Mouse (Mus musculus) C2C12 (cell line): Measurements from ENCODE around the gene Ap2b1. TPM values are rescaled to one million over a fixed set of nuclear protein-coding genes. Genes with fewer than 3 reads are reported as not detected.
"Not testable (repeated sequence)": the region's sequence is repeated elsewhere in the genome, so short reads cannot be mapped to it uniquely, and the experiment has no call there.

Experiments
- H3K27me3 ChIP-seq: one replicate; pipeline ENCODE4 v1.6.1; 2011; ENCODE audit not compliant: control insufficient read depth, insufficient read depth, insufficient read length
- H3K36me3 ChIP-seq: one replicate; pipeline ENCODE4 v1.6.1; 2011; ENCODE audit not compliant: control insufficient read depth, insufficient read depth
- H3K4me3 ChIP-seq: one replicate; pipeline ENCODE4 v1.5.1; 2011; ENCODE audit warnings: mild to moderate bottlenecking, control low read depth; ENCODE audit not compliant: poor library complexity, insufficient read depth, severe bottlenecking
- H3K79me2 ChIP-seq: one replicate; pipeline ENCODE4 v1.6.1; 2011; ENCODE audit not compliant: control insufficient read depth, insufficient read depth
- H3K79me3 ChIP-seq: one replicate; pipeline ENCODE4 v1.6.1; 2011; ENCODE audit warnings: low read depth, control low read depth
- H3ac ChIP-seq: one replicate; pipeline ENCODE3; 2011; ENCODE audit warnings: low read depth; ENCODE audit not compliant: control insufficient read depth, insufficient read length
- CEBPB ChIP-seq: IDR thresholded peaks from one replicate; pipeline ENCODE4 v1.6.1; 2011; ENCODE audit warnings: low read depth, mild to moderate bottlenecking, control low read depth, moderate library complexity
- CTCF ChIP-seq: IDR thresholded peaks from one replicate; pipeline ENCODE4 v1.5.1; 2011; ENCODE audit not compliant: control insufficient read depth, insufficient read depth, insufficient read length
- FOSL1 ChIP-seq: IDR thresholded peaks from one replicate; pipeline ENCODE4 v1.8.0; 2011; ENCODE audit warnings: mild to moderate bottlenecking, low read length; ENCODE audit not compliant: poor library complexity, insufficient read depth, severe bottlenecking
- MAX ChIP-seq: IDR thresholded peaks from one replicate; pipeline ENCODE4 v1.6.1; 2011; ENCODE audit warnings: mild to moderate bottlenecking, control low read depth
- MYOD1 ChIP-seq: IDR thresholded peaks from one replicate; pipeline ENCODE4 v1.6.1; 2011; ENCODE audit warnings: low read depth; ENCODE audit not compliant: control insufficient read depth, insufficient read length
- MYOG ChIP-seq: IDR thresholded peaks from one replicate; pipeline ENCODE4 v1.6.1; 2011; ENCODE audit not compliant: control insufficient read depth, insufficient read length; ENCODE audit errors: extremely low read depth
- USF1 ChIP-seq: IDR thresholded peaks from one replicate; pipeline ENCODE4 v1.6.1; 2011; ENCODE audit warnings: low read depth, mild to moderate bottlenecking, control low read depth, moderate library complexity
- long read RNA-seq, 2 experiments: library from polyadenylated mRNA; unstranded; transcript quantifications; one replicate each; pipeline ENCODE4 v2.0.0; 2019 to 2020
- polyA plus RNA-seq: library from polyadenylated mRNA; unstranded; fragments of >200 nt; fragmentation: generic; extraction: Trizol; gene quantifications from one replicate; pipeline ENCODE4 v1.2.1, GENCODE M21; 2012; ENCODE audit warnings: missing spikeins

The Ap2b1 gene
- 47.9 TPM for polyA plus RNA-seq
- long read RNA-seq, experiment 1, full-length matches to known transcripts, result 7 of 8 reads
- long read RNA-seq, experiment 1, partial matches to known transcripts, result 0 of 8 reads
- long read RNA-seq, experiment 1, other reads (novel, unspliced or antisense), result 1 of 8 reads
- long read RNA-seq, experiment 2, full-length matches to known transcripts, result 65 of 75 reads
- long read RNA-seq, experiment 2, partial matches to known transcripts, result 8 of 75 reads
- long read RNA-seq, experiment 2, other reads (novel, unspliced or antisense), result 2 of 75 reads

GRCm38 (mm10) chr11:83298225-83299195 is at the start of gene Ap2b1:
Gene Ap2b1 (plus strand): TSS chr11:83299024.
- H3ac ChIP-seq, result peak within 1 kb of the TSS; percentile 93
- TF ChIP-seq MAX (no peak), CEBPB (no peak), USF1 (no peak), CTCF (no peak), MYOD1 (no peak), FOSL1 (no peak), MYOG (no peak)
- peaks cover 65% of the 10 kb centered on the region for H3K79me2 ChIP-seq
- H3K4me3 ChIP-seq, result peak within 1 kb of the TSS; percentile 65
- peaks cover 46% of the 10 kb centered on the region for H3K36me3 ChIP-seq
- H3K27me3 ChIP-seq, result no peaks in the 10 kb centered on the region
- H3K79me3 ChIP-seq, result peaks cover 20% of the 10 kb centered on the region

GRCm38 (mm10) chr11:83257211-83257610 is 41.6 kb upstream of the Ap2b1 start:
- not testable (repeated sequence) for H3K36me3 ChIP-seq, H3ac ChIP-seq, H3K79me3 ChIP-seq, H3K27me3 ChIP-seq, H3K4me3 ChIP-seq, H3K79me2 ChIP-seq

- Histone ChIP-seq H3K79me3 (no peaks in the 10 kb centered on the region), H3K4me3 (no peak overlapping the region), H3ac (no peak overlapping the region), H3K36me3 (peaks cover 4% of the 10 kb centered on the region), H3K79me2 (no peaks in the 10 kb centered on the region), H3K27me3 (peaks cover 3% of the 10 kb centered on the region)
- TF ChIP-seq USF1 (no peak), MYOG (no peak), MAX (no peak)
Observed at GRCm38 (mm10) chr11:83262673-83263072, 36.2 kb upstream of the Ap2b1 start.

GRCm38 (mm10) chr11:83263146-83263545 is 35.7 kb upstream of the Ap2b1 start:
- Histone ChIP-seq H3K27me3 (peaks cover 4% of the 10 kb centered on the region), H3K79me2 (no peaks in the 10 kb centered on the region), H3K79me3 (no peaks in the 10 kb centered on the region), H3ac (no peak overlapping the region), H3K36me3 (peaks cover 4% of the 10 kb centered on the region), H3K4me3 (no peak overlapping the region)
- TF ChIP-seq MYOG, result no peak
- TF ChIP-seq MAX, result no peak
- TF ChIP-seq CTCF, result no peak
- no peak for TF ChIP-seq FOSL1
- TF ChIP-seq USF1, result no peak
- no peak for TF ChIP-seq MYOD1
- TF ChIP-seq CEBPB, result no peak

GRCm38 (mm10) chr11:83270842-83271150 is 28.0 kb upstream of the Ap2b1 start:
- Histone ChIP-seq H3K4me3 (peak overlapping the region; percentile 31), H3K27me3 (peaks cover 14% of the 10 kb centered on the region), H3K79me3 (no peaks in the 10 kb centered on the region), H3K79me2 (no peaks in the 10 kb centered on the region), H3ac (peak overlapping the region; percentile 43), H3K36me3 (no peaks in the 10 kb centered on the region)
- TF ChIP-seq MAX, result no peak
- TF ChIP-seq MYOD1, result no peak
- TF ChIP-seq FOSL1, result no peak
- no peak for TF ChIP-seq CEBPB
- no peak for TF ChIP-seq CTCF
- TF ChIP-seq MYOG, result no peak
- TF ChIP-seq USF1, result no peak
